Mouse (Mus musculus): ENCODE results near the gene Alk. TPM values are rescaled to one million over a fixed set of nuclear protein-coding genes. Genes with fewer than 3 reads are reported as not detected.

Gene Alk
- polyA plus RNA-seq, 1 experiment: not detected

- WGBS: 63% methylated on average over 7 of the region's 7 CpGs
Observed at GRCm38 (mm10) chr17:71955011-71955410, 649.4 kb downstream of the Alk start.

GRCm38 (mm10) chr17:71954217-71954844, 650.1 kb downstream of the Alk start:
- H3K4me3 ChIP-seq (ENCODE audit: extremely low read depth, insufficient read depth, insufficient read length): no peak overlapping the region
- H3K4me1 ChIP-seq (ENCODE audit: control insufficient read depth, insufficient read depth, insufficient read length): no peaks in the 10 kb centered on the region
- H3K36me3 ChIP-seq (ENCODE audit: control insufficient read depth, insufficient read depth, low read length): no peaks in the 10 kb centered on the region
- TF ChIP-seq POLR2A (IDR thresholded peaks at IDR 0.05; ENCODE audit: low read depth, low read length) (no peak), CTCF (IDR thresholded peaks at IDR 0.05; ENCODE audit: extremely low read depth, insufficient read depth, insufficient read length, insufficient replicate concordance) (no peak)
- DNase-seq (ENCODE audit: low read depth in 1 of 2, low spot score in 2 of 2): no peak
- 87% methylated on average over 15 of the region's 15 CpGs for WGBS
- no peak overlapping the region for H3K27ac ChIP-seq (ENCODE audit: insufficient read depth, low read length)
- no peaks in the 10 kb centered on the region for H3K27me3 ChIP-seq (ENCODE audit: control insufficient read depth, insufficient read depth, low read length)

More at GRCm38 (mm10) chr17:71955011-71955410, 649.4 kb downstream of the Alk start:
- TF ChIP-seq POLR2A (IDR thresholded peaks at IDR 0.05; ENCODE audit: low read depth, low read length) (no peak), CTCF (IDR thresholded peaks at IDR 0.05; ENCODE audit: extremely low read depth, insufficient read depth, insufficient read length, insufficient replicate concordance) (no peak)
- no peaks in the 10 kb centered on the region for H3K36me3 ChIP-seq (ENCODE audit: control insufficient read depth, insufficient read depth, low read length)
- no peak overlapping the region for H3K27ac ChIP-seq (ENCODE audit: insufficient read depth, low read length)
- H3K27me3 ChIP-seq (ENCODE audit: control insufficient read depth, insufficient read depth, low read length): no peaks in the 10 kb centered on the region
- H3K4me3 ChIP-seq (ENCODE audit: extremely low read depth, insufficient read depth, insufficient read length): no peak overlapping the region
- no peaks in the 10 kb centered on the region for H3K4me1 ChIP-seq (ENCODE audit: control insufficient read depth, insufficient read depth, insufficient read length)
- no peak for DNase-seq (ENCODE audit: low read depth in 1 of 2, low spot score in 2 of 2)

- no peak for DNase-seq (ENCODE audit: low read depth in 1 of 2, low spot score in 2 of 2)
Observed at GRCm38 (mm10) chr17:71950968-71951367, 653.5 kb downstream of the Alk start.

GRCm38 (mm10) chr17:71948687-71949086, 655.7 kb downstream of the Alk start:
- H3K27ac ChIP-seq (ENCODE audit: insufficient read depth, low read length): no peak overlapping the region
- no peaks in the 10 kb centered on the region for H3K27me3 ChIP-seq (ENCODE audit: control insufficient read depth, insufficient read depth, low read length)
- no peak overlapping the region for H3K4me3 ChIP-seq (ENCODE audit: extremely low read depth, insufficient read depth, insufficient read length)
- no peaks in the 10 kb centered on the region for H3K4me1 ChIP-seq (ENCODE audit: control insufficient read depth, insufficient read depth, insufficient read length)
- no peak for DNase-seq (ENCODE audit: low read depth in 1 of 2, low spot score in 2 of 2)
- 77% methylated on average over 5 of the region's 5 CpGs for WGBS
- TF ChIP-seq CTCF (IDR thresholded peaks at IDR 0.05; ENCODE audit: extremely low read depth, insufficient read depth, insufficient read length, insufficient replicate concordance) (no peak), POLR2A (IDR thresholded peaks at IDR 0.05; ENCODE audit: low read depth, low read length) (no peak)
- no peaks in the 10 kb centered on the region for H3K36me3 ChIP-seq (ENCODE audit: control insufficient read depth, insufficient read depth, low read length)

More at GRCm38 (mm10) chr17:71950968-71951367, 653.5 kb downstream of the Alk start:
- no peak for TF ChIP-seq CTCF (IDR thresholded peaks at IDR 0.05; ENCODE audit: extremely low read depth, insufficient read depth, insufficient read length, insufficient replicate concordance)
- WGBS: 84% methylated on average over 5 of the region's 5 CpGs
- H3K4me1 ChIP-seq (ENCODE audit: control insufficient read depth, insufficient read depth, insufficient read length): no peaks in the 10 kb centered on the region
- H3K4me3 ChIP-seq (ENCODE audit: extremely low read depth, insufficient read depth, insufficient read length): no peak overlapping the region
- H3K27me3 ChIP-seq (ENCODE audit: control insufficient read depth, insufficient read depth, low read length): no peaks in the 10 kb centered on the region
- no peak overlapping the region for H3K27ac ChIP-seq (ENCODE audit: insufficient read depth, low read length)
- no peaks in the 10 kb centered on the region for H3K36me3 ChIP-seq (ENCODE audit: control insufficient read depth, insufficient read depth, low read length)

GRCm38 (mm10) chr17:71947452-71947851, 657.0 kb downstream of the Alk start:
- H3K27me3 ChIP-seq (ENCODE audit: control insufficient read depth, insufficient read depth, low read length): no peaks in the 10 kb centered on the region
- H3K4me1 ChIP-seq (ENCODE audit: control insufficient read depth, insufficient read depth, insufficient read length): no peaks in the 10 kb centered on the region
- DNase-seq (ENCODE audit: low read depth in 1 of 2, low spot score in 2 of 2): no peak
- TF ChIP-seq POLR2A (IDR thresholded peaks at IDR 0.05; ENCODE audit: low read depth, low read length) (no peak), CTCF (IDR thresholded peaks at IDR 0.05; ENCODE audit: extremely low read depth, insufficient read depth, insufficient read length, insufficient replicate concordance) (no peak)
- H3K36me3 ChIP-seq (ENCODE audit: control insufficient read depth, insufficient read depth, low read length): no peaks in the 10 kb centered on the region
- no peak overlapping the region for H3K27ac ChIP-seq (ENCODE audit: insufficient read depth, low read length)
- H3K4me3 ChIP-seq (ENCODE audit: extremely low read depth, insufficient read depth, insufficient read length): no peak overlapping the region
- WGBS: 77% methylated on average over 9 of the region's 9 CpGs

- Histone ChIP-seq H3K27ac (ENCODE audit: insufficient read depth, low read length) (no peak overlapping the region), H3K4me1 (ENCODE audit: control insufficient read depth, insufficient read depth, insufficient read length) (no peaks in the 10 kb centered on the region), H3K36me3 (ENCODE audit: control insufficient read depth, insufficient read depth, low read length) (no peaks in the 10 kb centered on the region), H3K27me3 (ENCODE audit: control insufficient read depth, insufficient read depth, low read length) (no peaks in the 10 kb centered on the region), H3K4me3 (ENCODE audit: extremely low read depth, insufficient read depth, insufficient read length) (no peak overlapping the region)
- 87% methylated on average over 5 of the region's 5 CpGs for WGBS
- no peak for DNase-seq (ENCODE audit: low read depth in 1 of 2, low spot score in 2 of 2)
- TF ChIP-seq POLR2A (IDR thresholded peaks at IDR 0.05; ENCODE audit: low read depth, low read length) (no peak), CTCF (IDR thresholded peaks at IDR 0.05; ENCODE audit: extremely low read depth, insufficient read depth, insufficient read length, insufficient replicate concordance) (no peak)
Observed at GRCm38 (mm10) chr17:71944020-71944419, 660.4 kb downstream of the Alk start.

- H3K27me3 ChIP-seq (ENCODE audit: control insufficient read depth, insufficient read depth, low read length): no peaks in the 10 kb centered on the region
- no peak overlapping the region for H3K4me3 ChIP-seq (ENCODE audit: extremely low read depth, insufficient read depth, insufficient read length)
- no peak overlapping the region for H3K27ac ChIP-seq (ENCODE audit: insufficient read depth, low read length)
- no peaks in the 10 kb centered on the region for H3K4me1 ChIP-seq (ENCODE audit: control insufficient read depth, insufficient read depth, insufficient read length)
- no peaks in the 10 kb centered on the region for H3K36me3 ChIP-seq (ENCODE audit: control insufficient read depth, insufficient read depth, low read length)
- TF ChIP-seq POLR2A (IDR thresholded peaks at IDR 0.05; ENCODE audit: low read depth, low read length) (no peak), CTCF (IDR thresholded peaks at IDR 0.05; ENCODE audit: extremely low read depth, insufficient read depth, insufficient read length, insufficient replicate concordance) (no peak)
- DNase-seq (ENCODE audit: low read depth in 1 of 2, low spot score in 2 of 2): no peak
Observed at GRCm38 (mm10) chr17:71942052-71942451, 662.4 kb downstream of the Alk start.
